In genomic region chr10:69834700-69835099, GRCm38 (mm10) we compare ENCODE assay signal across 11 mouse cellular contexts.
A peak's percentile ranks its signal among the peaks of the same experiment; 100 is the strongest.
DNase-seq lines count a peak whose midpoint lies in the region; ATAC-seq and TF ChIP-seq lines count a peak whose summit lies in the region.
"Had no signal": no experiment of that assay in that cellular context is flagged by ENCODE, and none has a peak within 500 bp of the region (broad histone marks: within the 10 kb centered on the region; RNA-seq: fewer than 3 reads in every experiment).

No protein-coding gene starts in this region.

- DNase-seq in hindbrain, embryonic 14.5 days (ENCODE audit: low spot score): no peak
- no peak for DNase-seq in hindbrain, embryonic 10.5 days (ENCODE audit: low spot score)
- peak; percentile 82 for DNase-seq in adrenal gland, postnatal 14 days
- peak; percentile 9 for DNase-seq in heart, postnatal 25 days (ENCODE audit: low spot score)
- DNase-seq in lung, postnatal 14 days: peak; percentile 77
- DNase-seq in right cerebral cortex, adult 18-20 months: no peak
- no peak for DNase-seq in layer of hippocampus, adult 2 months (ENCODE audit: low spot score in 2 of 2)
- DNase-seq: midbrain, embryonic 14.5 days had no signal

- no peak overlapping the region for H3K9ac ChIP-seq in hindbrain, embryonic 14.5 days
- H3K9ac ChIP-seq: stomach, embryonic 15.5 days had no signal

- intact Hi-C loops in heart, postnatal 25 days (cut with DNase I): no loop called here

- no peak for TF ChIP-seq CTCF in layer of hippocampus, adult 2 months (conservative IDR thresholded peaks at IDR 0.05)

- H3K36me3 ChIP-seq in hindbrain, embryonic 14.5 days (replicated peaks; ENCODE audit: control insufficient read depth, insufficient read depth): no peaks in the 10 kb centered on the region
- H3K36me3 ChIP-seq in hindbrain, embryonic 10.5 days: no peaks in the 10 kb centered on the region
- H3K36me3 ChIP-seq: stomach, embryonic 15.5 days had no signal

- H3K4me2 ChIP-seq in hindbrain, embryonic 14.5 days (replicated peaks): no peak overlapping the region
- H3K4me2 ChIP-seq: stomach, embryonic 15.5 days had no signal

- H3K4me1 ChIP-seq in hindbrain, embryonic 14.5 days (replicated peaks; ENCODE audit: control insufficient read depth, insufficient read depth, low read length): peaks cover 5% of the 10 kb centered on the region; the same call in 1 of the 2 replicates
- H3K4me1 ChIP-seq in hindbrain, embryonic 10.5 days (replicated peaks): no peaks in the 10 kb centered on the region
- H3K4me1 ChIP-seq: stomach, embryonic 15.5 days had no signal

- H3K27ac ChIP-seq in hindbrain, embryonic 14.5 days: 0 out of 2 replicates have a peak overlapping the region, but pooled peaks have one; percentile 14
- no peak overlapping the region for H3K27ac ChIP-seq in hindbrain, embryonic 10.5 days
- no peak overlapping the region for H3K27ac ChIP-seq in layer of hippocampus, adult 2 months
- H3K27ac ChIP-seq: stomach, embryonic 15.5 days had no signal

- H3K4me3 ChIP-seq in hindbrain, embryonic 14.5 days (replicated peaks; ENCODE audit: low read length): no peak overlapping the region
- no peak overlapping the region for H3K4me3 ChIP-seq in hindbrain, embryonic 10.5 days
- no peak overlapping the region for H3K4me3 ChIP-seq in layer of hippocampus, adult 2 months
- H3K4me3 ChIP-seq: stomach, embryonic 15.5 days had no signal

- ATAC-seq in hindbrain, embryonic 14.5 days (ENCODE audit: low FRiP score): no peak
- no peak for ATAC-seq in CD4-positive, CD25-positive, alpha-beta regulatory T cell, adult 4 months

- no peaks in the 10 kb centered on the region for H3K27me3 ChIP-seq in hindbrain, embryonic 14.5 days (ENCODE audit: control insufficient read depth, insufficient read depth, low read length)
- H3K27me3 ChIP-seq in hindbrain, embryonic 10.5 days (ENCODE audit: insufficient read depth, poor library complexity, severe bottlenecking): no peaks in the 10 kb centered on the region
- H3K27me3 ChIP-seq: CH12.LX; stomach, embryonic 15.5 days had no signal

- no peaks in the 10 kb centered on the region for H3K9me3 ChIP-seq in hindbrain, embryonic 14.5 days (ENCODE audit: control insufficient read depth, low read length)
- no peaks in the 10 kb centered on the region for H3K9me3 ChIP-seq in hindbrain, embryonic 10.5 days
- H3K9me3 ChIP-seq: stomach, embryonic 15.5 days had no signal

- 63% methylated on average over 4 of the region's 4 CpGs for WGBS in hindbrain, embryonic 14.5 days
- 87% methylated on average over 4 of the region's 4 CpGs for WGBS in hindbrain, embryonic 10.5 days

Comparison
In these comparisons a context has a peak if more than half of its experiments do, and no peak if none do; other contexts are left out.
1. DNase-seq: peak in adrenal gland, postnatal 14 days (single experiment), heart, postnatal 25 days (single experiment) and lung, postnatal 14 days (single experiment); none in hindbrain, embryonic 14.5 days (single experiment), hindbrain, embryonic 10.5 days (single experiment), right cerebral cortex, adult 18-20 months (single experiment) and layer of hippocampus, adult 2 months (0 of 2).